Mouse (Mus musculus) forebrain, postnatal 0 days (tissue): ENCODE results near the gene Chrnb1. TPM values are rescaled to one million over a fixed set of nuclear protein-coding genes. Genes with fewer than 3 reads are reported as not detected.
A peak's percentile ranks its signal among the peaks of the same experiment; 100 is the strongest.

Experiments
- ATAC-seq: fragments of 200-750 bp; cut with Nextera tagmentation; 2 replicates; pipeline ENCODE4 v1.8.0; 2017; ENCODE audit warnings: mild to moderate bottlenecking, moderate library complexity
- DNase-seq: peaks from one replicate; pipeline ENCODE4 v3.0.0-alpha.2; 2015
- H3K27ac ChIP-seq: fragments of 300-500 bp; sonication (generic); 2 replicates; pipeline ENCODE4 v1.5.1; 2014; ENCODE audit warnings: low read depth, mild to moderate bottlenecking, antibody characterized with exemption, low read length, moderate library complexity, mixed read lengths
- H3K27me3 ChIP-seq: fragments of 300-500 bp; sonication (generic); 2 replicates; pipeline ENCODE4 v1.6.1; 2014; ENCODE audit warnings: mild to moderate bottlenecking, low read length, mixed read lengths; ENCODE audit not compliant: insufficient read depth
- H3K36me3 ChIP-seq: fragments of 300-500 bp; sonication (generic); 2 replicates; pipeline ENCODE4 v1.6.1; 2014; ENCODE audit warnings: mild to moderate bottlenecking, moderate library complexity; ENCODE audit not compliant: insufficient read depth
- H3K4me1 ChIP-seq: fragments of 300-500 bp; sonication (generic); 2 replicates; pipeline ENCODE4 v1.6.1; 2014; ENCODE audit warnings: antibody characterized with exemption; ENCODE audit not compliant: insufficient read depth
- H3K4me2 ChIP-seq: fragments of 300-500 bp; sonication (generic); 2 replicates; pipeline ENCODE4 v1.6.1; 2014; ENCODE audit warnings: low read depth, mild to moderate bottlenecking, moderate library complexity
- H3K4me3 ChIP-seq: fragments of 300-500 bp; sonication (generic); 2 replicates; pipeline ENCODE4 v1.5.1; 2014; ENCODE audit warnings: low read depth, low read length, mixed read lengths
- H3K9ac ChIP-seq: fragments of 300-500 bp; sonication (generic); 2 replicates; pipeline ENCODE4 v1.6.1; 2014; ENCODE audit warnings: mild to moderate bottlenecking
- H3K9me3 ChIP-seq: fragments of 300-500 bp; sonication (generic); 2 replicates; pipeline ENCODE4 v1.6.1; 2016; ENCODE audit warnings: low read length
- CTCF ChIP-seq: sonication (generic); IDR thresholded peaks from 2 replicates; pipeline ENCODE4 v1.5.1; 2016; ENCODE audit warnings: antibody characterized with exemption, control low read depth, low read depth
- WGBS: fragments of 180-500 bp; shearing (Covaris S2); extraction: QIAGEN DNeasy Blood & Tissue Kit; methylation state at CpG from one replicate; pipeline ENCODE4 v1.1.7; 2014; 5-methylcytosine and 5-hydroxymethylcytosine counted together
- polyA plus RNA-seq: library from polyadenylated mRNA; unstranded; fragments of >200 nt; fragmentation: Nextera tagmentation; extraction: Ambion mirVana; gene quantifications from 2 replicates; pipeline ENCODE4 v1.2.1, GENCODE M21; 2015
- total RNA-seq: library from RNA; depleted of rRNA; stranded (reverse); fragments of >200 nt; gene quantifications from 2 replicates; pipeline ENCODE4 v1.2.3, GENCODE M21; 2014

Chrnb1 gene
- total and polyA plus RNA-seq, 2 experiments from 2014 or later: 0.33 to 1.2 TPM

DNA sequence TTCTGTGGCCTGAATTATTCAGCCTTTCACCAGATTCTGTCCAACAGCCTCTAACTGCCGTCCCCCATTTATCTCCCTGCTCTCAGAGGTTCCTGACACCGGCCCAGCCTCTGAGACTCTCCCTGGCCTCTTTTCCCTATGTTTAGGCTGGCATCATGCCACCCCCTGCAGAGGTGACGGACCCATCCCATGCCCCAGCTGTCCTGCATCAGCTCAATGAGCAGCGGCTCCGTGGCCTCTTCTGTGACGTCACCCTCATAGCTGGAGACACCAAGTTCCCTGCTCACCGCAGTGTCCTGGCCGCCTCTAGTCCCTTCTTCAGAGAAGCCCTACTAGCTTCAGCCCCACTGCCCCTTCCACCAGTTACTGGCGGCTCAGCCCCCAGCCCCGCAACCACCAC is 20.0 kb downstream of the Chrnb1 start:
- ATAC-seq (no peak), DNase-seq (no peak)
- TF ChIP-seq CTCF: no peak
- Histone ChIP-seq H3K9ac (no peak overlapping the region), H3K4me1 (no peaks in the 10 kb centered on the region), H3K9me3 (no peaks in the 10 kb centered on the region), H3K4me2 (no peak overlapping the region), H3K36me3 (peaks cover 15% of the 10 kb centered on the region; the same call in 1 of the 2 replicates), H3K4me3 (no peak overlapping the region), H3K27me3 (no peaks in the 10 kb centered on the region), H3K27ac (no peak overlapping the region)
- WGBS: 71% methylated on average over 10 of the region's 10 CpGs

GRCm38 (mm10) chr11:69774961-69775360 is 20.8 kb downstream of the Chrnb1 start:
- H3K4me3 ChIP-seq: no peak overlapping the region
- peaks cover 15% of the 10 kb centered on the region; the same call in 1 of the 2 replicates for H3K36me3 ChIP-seq
- H3K27ac ChIP-seq: no peak overlapping the region
- no peaks in the 10 kb centered on the region for H3K4me1 ChIP-seq
- H3K9me3 ChIP-seq: no peaks in the 10 kb centered on the region
- no peaks in the 10 kb centered on the region for H3K27me3 ChIP-seq
- no peak for TF ChIP-seq CTCF
- no peak overlapping the region for H3K4me2 ChIP-seq
- DNase-seq: no peak
- 57% methylated on average over 5 of the region's 5 CpGs for WGBS
- no peak overlapping the region for H3K9ac ChIP-seq
- ATAC-seq: no peak

DNA sequence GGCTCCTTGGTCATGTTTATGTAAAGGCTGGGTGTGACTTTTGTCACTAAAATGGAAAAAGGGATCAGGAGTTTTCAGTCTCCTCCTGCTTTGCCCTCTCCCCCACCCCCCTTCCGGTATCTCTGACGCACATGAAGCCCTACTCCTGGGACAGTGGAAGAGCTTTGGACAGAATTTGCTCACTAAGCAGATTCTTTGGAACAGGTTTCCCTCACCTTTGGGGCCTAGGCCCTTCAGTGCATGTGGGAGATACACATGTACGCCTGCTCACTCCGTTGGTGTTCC is 28.2 kb downstream of the Chrnb1 start:
- TF ChIP-seq CTCF: no peak
- no peak for DNase-seq
- no peak for ATAC-seq
- H3K9me3 ChIP-seq: no peaks in the 10 kb centered on the region
- 74% methylated on average over 4 of the region's 4 CpGs for WGBS
- H3K36me3 ChIP-seq: no peaks in the 10 kb centered on the region
- no peak overlapping the region for H3K4me3 ChIP-seq
- H3K27ac ChIP-seq: no peak overlapping the region
- H3K4me2 ChIP-seq: peak overlapping the region; percentile 72; the same call in 1 of the 2 replicates
- H3K27me3 ChIP-seq: no peaks in the 10 kb centered on the region
- peaks cover 5% of the 10 kb centered on the region; the same call in 1 of the 2 replicates for H3K4me1 ChIP-seq
- no peak overlapping the region for H3K9ac ChIP-seq

GRCm38 (mm10) chr11:69766872-69767624 is 28.7 kb downstream of the Chrnb1 start:
- Histone ChIP-seq H3K4me1 (peaks cover 5% of the 10 kb centered on the region; the same call in 1 of the 2 replicates), H3K9me3 (no peaks in the 10 kb centered on the region), H3K4me3 (peak overlapping the region; percentile 90), H3K9ac (peak overlapping the region; percentile 99), H3K27me3 (no peaks in the 10 kb centered on the region), H3K4me2 (peak overlapping the region; percentile 72), H3K27ac (peak overlapping the region; percentile 29; the same call in 1 of the 2 replicates), H3K36me3 (no peaks in the 10 kb centered on the region)
- no peak for TF ChIP-seq CTCF
- DNase-seq (no peak), ATAC-seq (no peak)
- 63% methylated on average over 13 of the region's 13 CpGs for WGBS

DNA sequence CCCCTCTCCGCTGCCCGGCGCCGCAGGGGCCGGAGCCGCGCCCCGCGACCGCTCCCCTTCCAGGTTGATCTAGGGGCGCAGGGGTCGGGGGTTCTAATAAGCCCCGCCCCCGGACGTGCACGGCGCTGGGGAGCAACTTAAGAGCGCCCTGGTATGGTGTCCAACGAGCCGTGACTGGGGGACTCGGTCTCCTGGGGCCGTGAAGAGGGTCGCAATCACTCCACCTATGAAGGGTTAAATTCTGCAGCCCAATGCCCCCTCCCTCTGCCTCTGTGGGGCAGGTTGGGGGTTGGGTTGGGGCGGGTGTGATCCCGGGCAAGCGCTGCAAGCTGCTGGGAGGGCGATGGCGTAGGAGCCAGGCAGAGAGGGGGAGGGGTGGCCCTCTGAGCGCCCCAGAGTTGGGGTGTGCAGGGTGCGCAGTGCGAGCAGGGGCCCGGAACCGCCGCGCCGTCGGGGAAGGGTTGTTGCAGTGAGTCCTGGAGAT is 29.6 kb downstream of the Chrnb1 start:
- Histone ChIP-seq H3K4me2 (peak overlapping the region; percentile 72), H3K27me3 (no peaks in the 10 kb centered on the region), H3K9me3 (no peaks in the 10 kb centered on the region), H3K36me3 (no peaks in the 10 kb centered on the region), H3K9ac (peak overlapping the region; percentile 99), H3K27ac (peak overlapping the region; percentile 89), H3K4me3 (peak overlapping the region; percentile 90), H3K4me1 (peaks cover 5% of the 10 kb centered on the region; the same call in 1 of the 2 replicates)
- 3% methylated on average over 26 of the region's 37 CpGs for WGBS
- peak; percentile 89 for ATAC-seq
- peak; percentile 72 for DNase-seq
- TF ChIP-seq CTCF: peak; percentile 13; the same call in 1 of the 2 replicates

DNA sequence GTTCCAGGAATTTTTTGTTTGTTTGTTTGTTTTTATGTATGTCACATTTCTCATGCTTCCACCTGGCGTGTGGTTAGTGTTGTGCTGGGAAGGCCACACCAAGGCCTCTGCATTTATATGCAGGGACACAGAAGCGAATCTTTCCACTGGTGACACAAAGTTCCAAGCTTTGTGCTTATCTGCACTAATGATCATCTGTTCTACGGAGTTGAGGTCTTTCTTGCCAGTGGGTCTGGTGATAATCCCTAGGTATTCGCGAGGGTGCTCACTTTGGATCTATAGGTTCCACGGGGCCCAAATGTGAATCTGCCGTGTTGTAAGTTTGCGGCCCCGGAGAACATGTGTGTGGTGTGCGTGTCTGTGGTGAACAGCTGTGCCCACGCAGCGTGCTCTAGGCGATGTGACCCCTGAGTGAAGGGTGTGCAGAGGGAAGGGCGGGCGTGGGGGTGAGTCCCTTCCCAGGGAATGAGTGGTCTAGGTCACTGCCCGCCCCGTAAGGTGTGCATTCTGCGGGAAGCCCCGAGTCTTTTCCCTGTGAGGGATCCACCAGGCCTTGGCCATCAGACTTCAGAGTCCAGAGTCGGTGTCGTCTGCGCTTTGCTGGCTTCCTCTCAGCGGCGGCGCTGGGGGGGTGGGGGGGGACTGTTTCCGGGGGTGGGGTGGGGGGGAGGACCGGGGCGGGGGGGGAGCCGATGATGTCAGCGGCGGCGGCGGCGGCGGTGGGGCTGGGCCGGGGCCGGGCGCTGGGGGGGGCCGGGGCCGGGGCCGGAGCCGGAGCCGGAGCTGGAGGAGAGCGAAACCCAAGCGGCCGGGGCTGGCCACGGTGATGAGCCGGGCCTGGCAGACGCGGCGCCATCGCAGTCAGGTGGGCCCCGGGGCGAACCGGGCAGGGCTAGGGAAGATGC is 30.3 kb downstream of the Chrnb1 start, which contains the start of gene Zbtb4:
Zbtb4 (plus strand) TSS at position 692 of the 905 bp plus-strand sequence.
- no peak for TF ChIP-seq CTCF
- Histone ChIP-seq H3K9me3 (no peaks in the 10 kb centered on the region), H3K4me3 (peak within 1 kb of the TSS; percentile 90), H3K27ac (peak within 1 kb of the TSS; percentile 89), H3K27me3 (no peaks in the 10 kb centered on the region), H3K4me1 (peaks cover 5% of the 10 kb centered on the region; the same call in 1 of the 2 replicates), H3K36me3 (no peaks in the 10 kb centered on the region), H3K4me2 (peak within 1 kb of the TSS; percentile 72), H3K9ac (peak within 1 kb of the TSS; percentile 99)
- ATAC-seq: peak; percentile 66
- WGBS: 39% methylated on average over 19 of the region's 55 CpGs
- peak; percentile 53 for DNase-seq
